Comparison of ENCODE assay signal across 15 mouse cellular contexts in genomic region chr9:22001633-22002032, GRCm38 (mm10). TPM values are rescaled to one million over a fixed set of nuclear protein-coding genes. Genes with fewer than 3 reads are reported as not detected.
DNase-seq lines count a peak whose midpoint lies in the region; ATAC-seq and TF ChIP-seq lines count a peak whose summit lies in the region.
"Had no signal": no experiment of that assay in that cellular context is flagged by ENCODE, and none has a peak within 500 bp of the region (broad histone marks: within the 10 kb centered on the region; RNA-seq: fewer than 3 reads in every experiment).

No protein-coding gene starts in this region.

- no peak overlapping the region for H3K4me2 ChIP-seq in forebrain, embryonic 15.5 days (replicated peaks)
- peak overlapping the region; percentile 57 for H3K4me2 ChIP-seq in midbrain, embryonic 11.5 days

- ATAC-seq in forebrain, embryonic 15.5 days (replicated peaks) = no peak
- no peak for ATAC-seq in midbrain, embryonic 11.5 days (ENCODE audit: low FRiP score)
- ATAC-seq: activated CD4-positive, CD25-positive, alpha-beta regulatory T cell, adult 4 months had no signal

- H3K9ac ChIP-seq in forebrain, embryonic 15.5 days (replicated peaks) = no peak overlapping the region
- no peak overlapping the region for H3K9ac ChIP-seq in midbrain, embryonic 11.5 days (ENCODE audit: low read length)
- H3K9ac ChIP-seq: embryonic facial prominence, embryonic 15.5 days; liver, embryonic 12.5 days had no signal

- WGBS in forebrain, embryonic 10.5 days = 85% methylated on average over 4 of the region's 4 CpGs
- 84% methylated on average over 4 of the region's 4 CpGs for WGBS in forebrain, embryonic 15.5 days
- WGBS in midbrain, embryonic 11.5 days = 87% methylated on average over 4 of the region's 4 CpGs

- no peaks in the 10 kb centered on the region for H3K27me3 ChIP-seq in forebrain, embryonic 10.5 days (ENCODE audit: poor library complexity, severe bottlenecking)
- no peaks in the 10 kb centered on the region for H3K27me3 ChIP-seq in forebrain, embryonic 15.5 days
- H3K27me3 ChIP-seq in testis, adult 2 months (ENCODE audit: control insufficient read depth, insufficient read depth, low read length) = no peaks in the 10 kb centered on the region
- no peaks in the 10 kb centered on the region for H3K27me3 ChIP-seq in midbrain, embryonic 11.5 days (ENCODE audit: control insufficient read depth, insufficient read depth, low read length)
- H3K27me3 ChIP-seq: embryonic facial prominence, embryonic 15.5 days had no signal

- peaks cover 30% of the 10 kb centered on the region for H3K4me1 ChIP-seq in forebrain, embryonic 10.5 days
- H3K4me1 ChIP-seq in forebrain, embryonic 15.5 days = peaks cover 34% of the 10 kb centered on the region
- peaks cover 9% of the 10 kb centered on the region for H3K4me1 ChIP-seq in testis, adult 2 months (ENCODE audit: control insufficient read depth, insufficient read depth, low read length)
- peaks cover 21% of the 10 kb centered on the region for H3K4me1 ChIP-seq in midbrain, embryonic 11.5 days (ENCODE audit: control insufficient read depth, insufficient read depth, low read length)

- H3K9me3 ChIP-seq in forebrain, embryonic 10.5 days = no peaks in the 10 kb centered on the region
- H3K9me3 ChIP-seq in forebrain, embryonic 15.5 days = no peaks in the 10 kb centered on the region
- no peaks in the 10 kb centered on the region for H3K9me3 ChIP-seq in midbrain, embryonic 11.5 days (ENCODE audit: control insufficient read depth, low read length)
- H3K9me3 ChIP-seq: embryonic facial prominence, embryonic 15.5 days; G1E; heart, embryonic 12.5 days; liver, embryonic 12.5 days had no signal

- no peak for DNase-seq in forebrain, embryonic 10.5 days (ENCODE audit: extremely low spot score, low spot score)
- no peak for DNase-seq in testis, postnatal 14 days (ENCODE audit: low spot score)
- DNase-seq in midbrain, embryonic 11.5 days (ENCODE audit: low spot score, missing footprints) = peak; percentile 82
- no peak for DNase-seq in adrenal gland, postnatal 4 days (ENCODE audit: low spot score in 2 of 2)
- no peak for DNase-seq in urinary bladder, postnatal 4 days (ENCODE audit: low spot score in 2 of 2)
- DNase-seq in adrenal gland, postnatal 36 days = no peak
- DNase-seq: gastrocnemius, adult 2 months; kidney, postnatal 36 days had no signal

- H3K36me3 ChIP-seq in forebrain, embryonic 10.5 days (replicated peaks) = peaks cover 30% of the 10 kb centered on the region
- H3K36me3 ChIP-seq in forebrain, embryonic 15.5 days = peaks cover 12% of the 10 kb centered on the region; the same call in 1 of the 2 replicates
- H3K36me3 ChIP-seq in testis, adult 2 months (ENCODE audit: control insufficient read depth, insufficient read depth, low read length) = peaks cover 2% of the 10 kb centered on the region
- no peaks in the 10 kb centered on the region for H3K36me3 ChIP-seq in midbrain, embryonic 11.5 days (ENCODE audit: control insufficient read depth, insufficient read depth, low read length)

- no peak for TF ChIP-seq CTCF in testis, adult 2 months (IDR thresholded peaks at IDR 0.05; ENCODE audit: control insufficient read depth, insufficient read depth, insufficient replicate concordance, low read depth, low read length)

- H3K4me3 ChIP-seq in forebrain, embryonic 10.5 days = peak overlapping the region; percentile 82; the same call in 1 of the 2 replicates
- no peak overlapping the region for H3K4me3 ChIP-seq in forebrain, embryonic 15.5 days
- peak overlapping the region; percentile 83 for H3K4me3 ChIP-seq in testis, adult 2 months (ENCODE audit: control insufficient read depth, low read depth, low read length)
- H3K4me3 ChIP-seq in midbrain, embryonic 11.5 days (ENCODE audit: low read depth, low read length) = no peak overlapping the region

- no peak overlapping the region for H3K27ac ChIP-seq in forebrain, embryonic 10.5 days
- no peak overlapping the region for H3K27ac ChIP-seq in forebrain, embryonic 15.5 days (replicated peaks)
- no peak overlapping the region for H3K27ac ChIP-seq in testis, adult 2 months (ENCODE audit: control insufficient read depth, insufficient read depth, low read depth, low read length)
- no peak overlapping the region for H3K27ac ChIP-seq in midbrain, embryonic 11.5 days (ENCODE audit: low read depth, low read length)
- H3K27ac ChIP-seq: embryonic facial prominence, embryonic 15.5 days; liver, embryonic 12.5 days had no signal

- TF ChIP-seq POLR2A in testis, adult 2 months (IDR thresholded peaks at IDR 0.05; ENCODE audit: control insufficient read depth, low read depth, low read length) = no peak

RNA-seq across cellular contexts. Expression of gene Ccdc151, which starts 0.8 kb away (rescaled TPM):
- polyA plus RNA-seq in forebrain, embryonic 10.5 days (2016; fragmentation: Nextera tagmentation; extraction: Ambion mirVana) = 4.6 and 5.0 TPM in 2 replicates
- 4.4 and 5.5 TPM in 2 replicates for polyA plus RNA-seq in forebrain, embryonic 15.5 days (2015; fragmentation: Nextera tagmentation; extraction: Ambion mirVana)
- polyA plus RNA-seq in testis, adult 2 months (2012; rRNA removed) = 38.5 and 46.0 TPM in 2 replicates
- 4.7 and 6.3 TPM in 2 replicates for polyA plus RNA-seq in midbrain, embryonic 11.5 days (2014; fragmentation: Nextera tagmentation; extraction: Ambion mirVana)
- total RNA-seq in adrenal gland, postnatal 4 days (2021) = 1 to 10 TPM; 1.4 to 2.0 TPM
- total RNA-seq in adrenal gland, postnatal 36 days (2021) = 1 to 10 TPM in 1 of 2 experiments, under 1 TPM in 1; 0.30 to 1.6 TPM
- total RNA-seq: gastrocnemius, adult 2 months had no signal
- polyA plus RNA-seq: activated CD4-positive, CD25-positive, alpha-beta regulatory T cell, adult 4 months had no signal

RNA-seq across cellular contexts. Expression of gene Prkcsh, which starts 1.0 kb away (rescaled TPM):
- polyA plus RNA-seq in forebrain, embryonic 10.5 days (2016; fragmentation: Nextera tagmentation; extraction: Ambion mirVana) = 109 and 110 TPM in 2 replicates
- 87.2 and 91.1 TPM in 2 replicates for polyA plus RNA-seq in forebrain, embryonic 15.5 days (2015; fragmentation: Nextera tagmentation; extraction: Ambion mirVana)
- polyA plus RNA-seq in testis, adult 2 months (2012; rRNA removed) = 41.2 and 43.3 TPM in 2 replicates
- polyA plus RNA-seq in midbrain, embryonic 11.5 days (2014; fragmentation: Nextera tagmentation; extraction: Ambion mirVana) = 85.5 and 86.9 TPM in 2 replicates
- 100 to 1,000 TPM; 148 to 155 TPM for total RNA-seq in adrenal gland, postnatal 4 days (2021)
- 100 to 1,000 TPM; 159 to 169 TPM for total RNA-seq in adrenal gland, postnatal 36 days (2021)

RNA-seq across cellular contexts. Expression of gene Rgl3, which starts 12.4 kb away (rescaled TPM):
- polyA plus RNA-seq in forebrain, embryonic 10.5 days (2016; fragmentation: Nextera tagmentation; extraction: Ambion mirVana) = 4.7 and 5.2 TPM in 2 replicates
- polyA plus RNA-seq in forebrain, embryonic 15.5 days (2015; fragmentation: Nextera tagmentation; extraction: Ambion mirVana) = 0.87 and 1.1 TPM in 2 replicates
- 3.9 and 5.2 TPM in 2 replicates for polyA plus RNA-seq in testis, adult 2 months (2012; rRNA removed)
- 0.97 and 2.2 TPM in 2 replicates for polyA plus RNA-seq in midbrain, embryonic 11.5 days (2014; fragmentation: Nextera tagmentation; extraction: Ambion mirVana)
- total RNA-seq in adrenal gland, postnatal 4 days (2021) = 10 to 100 TPM; 26.1 to 36.2 TPM
- total RNA-seq in adrenal gland, postnatal 36 days (2021) = 10 to 100 TPM; 14.0 to 33.4 TPM
- polyA plus RNA-seq: activated CD4-positive, CD25-positive, alpha-beta regulatory T cell, adult 4 months; G1E had no signal

RNA-seq across cellular contexts. Expression of gene Epor, which starts 38.3 kb away (rescaled TPM):
- polyA plus RNA-seq in forebrain, embryonic 10.5 days (2016; fragmentation: Nextera tagmentation; extraction: Ambion mirVana) = 10.2 and 10.8 TPM in 2 replicates
- 1.7 and 1.8 TPM in 2 replicates for polyA plus RNA-seq in forebrain, embryonic 15.5 days (2015; fragmentation: Nextera tagmentation; extraction: Ambion mirVana)
- polyA plus RNA-seq in testis, adult 2 months (2012; rRNA removed) = 1.5 and 1.9 TPM in 2 replicates
- polyA plus RNA-seq in midbrain, embryonic 11.5 days (2014; fragmentation: Nextera tagmentation; extraction: Ambion mirVana) = 3.4 and 5.2 TPM in 2 replicates
- 10 to 100 TPM in 1 of 2 experiments, 1 to 10 TPM in 1; 7.7 to 10.2 TPM for total RNA-seq in adrenal gland, postnatal 4 days (2021)
- total RNA-seq in adrenal gland, postnatal 36 days (2021) = 1 to 10 TPM; 1.9 to 2.0 TPM

RNA-seq across cellular contexts. Expression of gene Swsap1, which starts 46.1 kb away (rescaled TPM):
- polyA plus RNA-seq in forebrain, embryonic 10.5 days (2016; fragmentation: Nextera tagmentation; extraction: Ambion mirVana) = 7.2 and 9.6 TPM in 2 replicates
- polyA plus RNA-seq in forebrain, embryonic 15.5 days (2015; fragmentation: Nextera tagmentation; extraction: Ambion mirVana) = 9.3 and 12.1 TPM in 2 replicates
- polyA plus RNA-seq in testis, adult 2 months (2012; rRNA removed) = 4.7 and 5.1 TPM in 2 replicates
- polyA plus RNA-seq in midbrain, embryonic 11.5 days (2014; fragmentation: Nextera tagmentation; extraction: Ambion mirVana) = 20.3 and 22.3 TPM in 2 replicates
- total RNA-seq in adrenal gland, postnatal 4 days (2021) = 10 to 100 TPM; 15.9 to 16.1 TPM
- 10 to 100 TPM; 12.4 to 18.3 TPM for total RNA-seq in adrenal gland, postnatal 36 days (2021)

Comparison
In these comparisons a context has a peak if more than half of its experiments do, and no peak if none do; other contexts are left out.
1. H3K4me3 ChIP-seq: peak in forebrain, embryonic 10.5 days (single experiment) and testis, adult 2 months (single experiment); none in forebrain, embryonic 15.5 days (single experiment) and midbrain, embryonic 11.5 days (single experiment).